Mouse (Mus musculus): ENCODE data around the gene 1110008L16Rik. TPM values are rescaled to one million over a fixed set of nuclear protein-coding genes. Genes with fewer than 3 reads are reported as not detected.
A peak's percentile ranks its signal among the peaks of the same experiment; 100 is the strongest.
"Not testable (repeated sequence)": the region's sequence is repeated elsewhere in the genome, so short reads cannot be mapped to it uniquely, and the experiment has no call there.

Gene 1110008L16Rik
- polyA plus RNA-seq, 1 experiment from 2014 or later, result 13.6 TPM

GRCm38 (mm10) chr12:55308731-55309130 lies 9.4 kb downstream of the 1110008L16Rik start:
- H3K4me1 ChIP-seq, result peaks cover 4% of the 10 kb centered on the region
- H3K9ac ChIP-seq (replicated peaks), result no peak overlapping the region
- no peaks in the 10 kb centered on the region for H3K27me3 ChIP-seq
- H3K4me3 ChIP-seq, result no peak overlapping the region
- no peak overlapping the region for H3K27ac ChIP-seq (replicated peaks)
- peaks cover 6% of the 10 kb centered on the region; the same call in 1 of the 2 replicates for H3K36me3 ChIP-seq
- H3K4me2 ChIP-seq (replicated peaks), result no peak overlapping the region
- ATAC-seq (ENCODE audit: low FRiP score, low read depth), result no peak
- 95% methylated on average over 9 of the region's 9 CpGs for WGBS
- H3K9me3 ChIP-seq, result no peaks in the 10 kb centered on the region

GRCm38 (mm10) chr12:55309501-55309900 lies 10.1 kb downstream of the 1110008L16Rik start:
- H3K36me3 ChIP-seq, result peaks cover 6% of the 10 kb centered on the region; the same call in 1 of the 2 replicates
- 73% methylated on average over 8 of the region's 8 CpGs for WGBS
- no peak overlapping the region for H3K9ac ChIP-seq (replicated peaks)
- H3K4me1 ChIP-seq, result no peaks in the 10 kb centered on the region
- H3K4me3 ChIP-seq, result no peak overlapping the region
- no peak overlapping the region for H3K4me2 ChIP-seq (replicated peaks)
- H3K27me3 ChIP-seq, result no peaks in the 10 kb centered on the region
- ATAC-seq (ENCODE audit: low FRiP score, low read depth), result no peak
- no peak overlapping the region for H3K27ac ChIP-seq (replicated peaks)
- no peaks in the 10 kb centered on the region for H3K9me3 ChIP-seq

GRCm38 (mm10) chr12:55311841-55312240 lies 12.5 kb downstream of the 1110008L16Rik start:
- 83% methylated on average over 7 of the region's 7 CpGs for WGBS
- no peak overlapping the region for H3K4me3 ChIP-seq

GRCm38 (mm10) chr12:55313901-55314300 lies 14.5 kb downstream of the 1110008L16Rik start:
- Histone ChIP-seq H3K9me3 (no peaks in the 10 kb centered on the region), H3K27ac (replicated peaks) (no peak overlapping the region), H3K9ac (replicated peaks) (no peak overlapping the region), H3K4me3 (no peak overlapping the region), H3K4me2 (replicated peaks) (no peak overlapping the region), H3K27me3 (no peaks in the 10 kb centered on the region), H3K4me1 (no peaks in the 10 kb centered on the region), H3K36me3 (peaks cover 6% of the 10 kb centered on the region; the same call in 1 of the 2 replicates)
- 87% methylated on average over 5 of the region's 5 CpGs for WGBS
- no peak for ATAC-seq (ENCODE audit: low FRiP score, low read depth)

More at GRCm38 (mm10) chr12:55311841-55312240, 12.5 kb downstream of the 1110008L16Rik start:
- H3K9me3 ChIP-seq, result no peaks in the 10 kb centered on the region
- no peak overlapping the region for H3K27ac ChIP-seq (replicated peaks)
- no peaks in the 10 kb centered on the region for H3K27me3 ChIP-seq
- no peak for ATAC-seq (ENCODE audit: low FRiP score, low read depth)
- H3K4me2 ChIP-seq (replicated peaks), result no peak overlapping the region
- H3K9ac ChIP-seq (replicated peaks), result no peak overlapping the region
- no peaks in the 10 kb centered on the region for H3K4me1 ChIP-seq
- H3K36me3 ChIP-seq, result peaks cover 6% of the 10 kb centered on the region; the same call in 1 of the 2 replicates

GRCm38 (mm10) chr12:55315192-55315591 lies 15.8 kb downstream of the 1110008L16Rik start:
- Histone ChIP-seq H3K4me3 (no peak overlapping the region), H3K9me3 (no peaks in the 10 kb centered on the region), H3K4me2 (replicated peaks) (no peak overlapping the region), H3K27ac (replicated peaks) (no peak overlapping the region), H3K9ac (replicated peaks) (no peak overlapping the region), H3K27me3 (no peaks in the 10 kb centered on the region), H3K4me1 (no peaks in the 10 kb centered on the region), H3K36me3 (0 out of 2 replicates have a peak, but pooled peaks cover 4% of the 10 kb centered on the region)
- WGBS, result 55% methylated on average over 5 of the region's 5 CpGs
- no peak for ATAC-seq (ENCODE audit: low FRiP score, low read depth)

- no peak overlapping the region for H3K4me2 ChIP-seq (replicated peaks)
- H3K36me3 ChIP-seq, result 0 out of 2 replicates have a peak, but pooled peaks cover 4% of the 10 kb centered on the region
- no peak overlapping the region for H3K4me3 ChIP-seq
- WGBS, result 86% methylated on average over 18 of the region's 18 CpGs
- no peak for ATAC-seq (ENCODE audit: low FRiP score, low read depth)
- H3K9ac ChIP-seq (replicated peaks), result no peak overlapping the region
- H3K4me1 ChIP-seq, result no peaks in the 10 kb centered on the region
- H3K27ac ChIP-seq (replicated peaks), result peak overlapping the region; percentile 4; the same call in 1 of the 2 replicates
- no peaks in the 10 kb centered on the region for H3K27me3 ChIP-seq
- no peaks in the 10 kb centered on the region for H3K9me3 ChIP-seq
These were observed 22.4 kb downstream of the 1110008L16Rik start for GRCm38 (mm10) chr12:55321642-55322291.

- Histone ChIP-seq H3K4me2 (replicated peaks) (no peak overlapping the region), H3K4me3 (no peak overlapping the region), H3K27me3 (no peaks in the 10 kb centered on the region), H3K36me3 (no peaks in the 10 kb centered on the region), H3K9ac (replicated peaks) (no peak overlapping the region), H3K4me1 (no peaks in the 10 kb centered on the region), H3K9me3 (no peaks in the 10 kb centered on the region), H3K27ac (replicated peaks) (no peak overlapping the region)
- no peak for ATAC-seq (ENCODE audit: low FRiP score, low read depth)
- 93% methylated on average over 7 of the region's 7 CpGs for WGBS
These were observed 26.3 kb downstream of the 1110008L16Rik start for GRCm38 (mm10) chr12:55325702-55326101.

- H3K36me3 ChIP-seq, result no peaks in the 10 kb centered on the region
- no peaks in the 10 kb centered on the region for H3K9me3 ChIP-seq
- no peak overlapping the region for H3K27ac ChIP-seq (replicated peaks)
- no peak overlapping the region for H3K9ac ChIP-seq (replicated peaks)
- WGBS, result 92% methylated on average over 4 of the region's 4 CpGs
- no peak overlapping the region for H3K4me2 ChIP-seq (replicated peaks)
- H3K4me1 ChIP-seq, result no peaks in the 10 kb centered on the region
- no peak overlapping the region for H3K4me3 ChIP-seq
- H3K27me3 ChIP-seq, result no peaks in the 10 kb centered on the region
- ATAC-seq (ENCODE audit: low FRiP score, low read depth), result no peak
These were observed 29.4 kb downstream of the 1110008L16Rik start for GRCm38 (mm10) chr12:55328784-55329183.

- ATAC-seq (ENCODE audit: low FRiP score, low read depth), result no peak
- Histone ChIP-seq H3K4me1 (no peaks in the 10 kb centered on the region), H3K27ac (replicated peaks) (no peak overlapping the region), H3K9me3 (no peaks in the 10 kb centered on the region), H3K36me3 (no peaks in the 10 kb centered on the region), H3K27me3 (no peaks in the 10 kb centered on the region), H3K9ac (replicated peaks) (no peak overlapping the region), H3K4me3 (no peak overlapping the region), H3K4me2 (replicated peaks) (no peak overlapping the region)
- WGBS, result 94% methylated on average over 7 of the region's 7 CpGs
These were observed 30.0 kb downstream of the 1110008L16Rik start for GRCm38 (mm10) chr12:55329351-55329750.

- Histone ChIP-seq H3K9ac (replicated peaks) (no peak overlapping the region), H3K27ac (replicated peaks) (no peak overlapping the region), H3K9me3 (no peaks in the 10 kb centered on the region), H3K4me3 (no peak overlapping the region), H3K36me3 (no peaks in the 10 kb centered on the region), H3K4me2 (replicated peaks) (no peak overlapping the region), H3K4me1 (no peaks in the 10 kb centered on the region), H3K27me3 (no peaks in the 10 kb centered on the region)
- no peak for ATAC-seq (ENCODE audit: low FRiP score, low read depth)
- WGBS, result 86% methylated on average over 7 of the region's 7 CpGs
These were observed 34.3 kb downstream of the 1110008L16Rik start for GRCm38 (mm10) chr12:55333662-55334061.

- not testable (repeated sequence) for H3K4me2 ChIP-seq (replicated peaks); H3K27me3 ChIP-seq; H3K9me3 ChIP-seq; ATAC-seq (ENCODE audit: low FRiP score, low read depth); H3K4me3 ChIP-seq; H3K9ac ChIP-seq (replicated peaks); H3K4me1 ChIP-seq; H3K27ac ChIP-seq (replicated peaks); H3K36me3 ChIP-seq
- WGBS, result 72% methylated on average over 2 of the region's 2 CpGs
These were observed 39.1 kb downstream of the 1110008L16Rik start for GRCm38 (mm10) chr12:55338490-55338889.

- not testable (repeated sequence) for H3K4me3 ChIP-seq; H3K36me3 ChIP-seq; H3K9ac ChIP-seq (replicated peaks); H3K4me1 ChIP-seq; H3K4me2 ChIP-seq (replicated peaks); H3K9me3 ChIP-seq; ATAC-seq (ENCODE audit: low FRiP score, low read depth); H3K27ac ChIP-seq (replicated peaks); H3K27me3 ChIP-seq
- 82% methylated on average over 1 of the region's 1 CpGs for WGBS
These were observed 43.7 kb downstream of the 1110008L16Rik start for GRCm38 (mm10) chr12:55343045-55343444.
